ENCODE assay signal across 8 mouse cellular contexts in the genomic region with DNA sequence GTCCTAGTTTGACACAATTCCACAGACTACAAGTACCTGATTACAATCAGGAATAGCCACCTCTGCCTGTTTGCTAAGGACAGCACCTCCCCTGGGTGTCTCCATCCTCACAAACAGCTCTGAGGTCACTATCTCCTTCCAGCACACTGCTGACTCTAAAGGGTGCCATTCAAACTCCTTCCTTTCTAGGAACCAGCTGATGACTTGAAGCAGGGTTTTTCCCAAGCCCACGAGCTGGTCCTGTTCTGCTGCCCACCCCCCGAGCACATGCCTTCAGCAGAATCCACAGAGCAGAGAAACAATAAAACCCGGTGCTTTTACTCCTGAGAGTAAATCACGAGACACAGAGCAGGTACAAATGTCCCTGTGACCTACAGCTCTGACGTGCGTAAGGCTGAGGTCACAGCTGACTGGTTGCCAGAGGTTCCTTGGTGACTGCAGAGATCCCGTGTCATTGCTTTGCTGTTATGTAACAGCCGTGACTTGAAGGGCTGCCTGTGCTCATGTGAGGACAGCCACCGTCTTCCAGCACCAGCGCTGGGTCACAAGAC.
DNase-seq lines count a peak whose midpoint lies in the region; ATAC-seq and TF ChIP-seq lines count a peak whose summit lies in the region.

No protein-coding gene starts in this region.

- H3K4me1 ChIP-seq in brown adipose tissue, adult 24 weeks (ENCODE audit: control insufficient read depth, insufficient read depth, insufficient read length, low read length): no peaks in the 10 kb centered on the region
- H3K4me1 ChIP-seq in kidney, adult 2 months (ENCODE audit: control insufficient read depth, insufficient read depth, low read length): peaks cover 4% of the 10 kb centered on the region; the same call in 1 of the 2 replicates
- no peaks in the 10 kb centered on the region for H3K4me1 ChIP-seq in midbrain, embryonic 14.5 days (ENCODE audit: control insufficient read depth, insufficient read depth, low read length)

- H3K9me3 ChIP-seq in midbrain, embryonic 14.5 days (ENCODE audit: control insufficient read depth, low read length): no peaks in the 10 kb centered on the region

- H3K27me3 ChIP-seq in kidney, adult 2 months (replicated peaks; ENCODE audit: control insufficient read depth, insufficient read depth, low read length): no peaks in the 10 kb centered on the region
- no peaks in the 10 kb centered on the region for H3K27me3 ChIP-seq in midbrain, embryonic 14.5 days (ENCODE audit: control insufficient read depth, insufficient read depth, low read length)

- no peaks in the 10 kb centered on the region for H3K79me2 ChIP-seq in macrophage (ENCODE audit: inconsistent target)

- H3K36me3 ChIP-seq in kidney, adult 2 months (ENCODE audit: control insufficient read depth, insufficient read depth, low read length): no peaks in the 10 kb centered on the region
- H3K36me3 ChIP-seq in macrophage (ENCODE audit: inconsistent target): no peaks in the 10 kb centered on the region
- no peaks in the 10 kb centered on the region for H3K36me3 ChIP-seq in midbrain, embryonic 14.5 days (ENCODE audit: control insufficient read depth, insufficient read depth, low read length)

- no peak for TF ChIP-seq POLR2A in kidney, adult 2 months (IDR thresholded peaks at IDR 0.05; ENCODE audit: low read depth, low read length)

- TF ChIP-seq CTCF in kidney, adult 2 months (conservative IDR thresholded peaks at IDR 0.05; ENCODE audit: insufficient read depth, insufficient read length, low read depth, low read length): no peak

- no peak overlapping the region for H3K9ac ChIP-seq in midbrain, embryonic 14.5 days (replicated peaks; ENCODE audit: low read length)

- DNase-seq in gastrocnemius, adult 18-20 months (ENCODE audit: low spot score): peak; percentile 90
- no peak for DNase-seq in gastrocnemius, postnatal 4 days (ENCODE audit: low spot score in 2 of 2)
- peak; percentile 65 to 72 for DNase-seq in gastrocnemius, postnatal 36 days
- peak; percentile 88 for DNase-seq in kidney, adult 2 months
- no peak for DNase-seq in midbrain, embryonic 14.5 days
- no peak for DNase-seq in urinary bladder, postnatal 10 days (ENCODE audit: low spot score)

- no peak overlapping the region for H3K4me3 ChIP-seq in brown adipose tissue, adult 24 weeks (ENCODE audit: insufficient read depth, low read depth, low read length)
- no peak overlapping the region for H3K4me3 ChIP-seq in kidney, adult 2 months (ENCODE audit: insufficient read depth, low read depth, low read length)
- no peak overlapping the region for H3K4me3 ChIP-seq in macrophage (ENCODE audit: inconsistent target)
- H3K4me3 ChIP-seq in midbrain, embryonic 14.5 days (replicated peaks; ENCODE audit: low read depth, low read length): no peak overlapping the region

- peak overlapping the region; percentile 71 for H3K27ac ChIP-seq in brown adipose tissue, adult 24 weeks (replicated peaks; ENCODE audit: low read depth, low read length)
- no peak overlapping the region for H3K27ac ChIP-seq in kidney, adult 2 months (ENCODE audit: insufficient read depth, low read depth, low read length)
- peak overlapping the region; percentile 50 for H3K27ac ChIP-seq in macrophage
- no peak overlapping the region for H3K27ac ChIP-seq in midbrain, embryonic 14.5 days (replicated peaks; ENCODE audit: low read depth, low read length)

- intact Hi-C loops in gastrocnemius, postnatal 36 days (cut with DNase I): no loop called here

- WGBS in kidney, adult 2 months: 12% methylated on average over 10 of the region's 10 CpGs
- WGBS in macrophage (ENCODE audit: missing documents): 4% methylated on average over 10 of the region's 10 CpGs
- 60% methylated on average over 10 of the region's 10 CpGs for WGBS in midbrain, embryonic 14.5 days

- H3K4me2 ChIP-seq in midbrain, embryonic 14.5 days (ENCODE audit: low read length): no peak overlapping the region

- no peak for ATAC-seq in midbrain, embryonic 14.5 days (ENCODE audit: low FRiP score, low TSS enrichment)

Comparison
In these comparisons a context has a peak if more than half of its experiments do, and no peak if none do; other contexts are left out.
1. DNase-seq: peak in gastrocnemius, adult 18-20 months (single experiment), gastrocnemius, postnatal 36 days (2 of 2) and kidney, adult 2 months (single experiment); none in gastrocnemius, postnatal 4 days (0 of 2), midbrain, embryonic 14.5 days (single experiment) and urinary bladder, postnatal 10 days (single experiment).
2. H3K27ac ChIP-seq: peak in brown adipose tissue, adult 24 weeks (single experiment) and macrophage (single experiment); none in kidney, adult 2 months (single experiment) and midbrain, embryonic 14.5 days (single experiment).